Mouse (Mus musculus) kidney, adult 8-10 months (tissue): ENCODE measurements around the gene Lrrc8c.

Experiments
- DNase-seq, 2 experiments: peaks; one replicate each; pipeline ENCODE4 v3.0.0; 2022

Gene Lrrc8c

GRCm38 (mm10) chr5:105508813-105509212, 10.4 kb upstream of the Lrrc8c start:
- no peak for DNase-seq

GRCm38 (mm10) chr5:105512297-105512696, 6.9 kb upstream of the Lrrc8c start:
- DNase-seq = no peak

- DNase-seq = no peak
These were observed 3.7 kb upstream of the Lrrc8c start for GRCm38 (mm10) chr5:105515532-105515931.

GRCm38 (mm10) chr5:105516290-105516689, 2.9 kb upstream of the Lrrc8c start:
- DNase-seq = no peak

GRCm38 (mm10) chr5:105517992-105518625, 1.1 kb upstream of the Lrrc8c start:
- DNase-seq = no peak

- DNase-seq = no peak
These were observed 527 bp upstream of the Lrrc8c start for GRCm38 (mm10) chr5:105518626-105519095.

GRCm38 (mm10) chr5:105519976-105520300, 750 bp downstream of the Lrrc8c start:
- no peak for DNase-seq

GRCm38 (mm10) chr5:105520442-105520965, 1.3 kb downstream of the Lrrc8c start:
- no peak for DNase-seq

GRCm38 (mm10) chr5:105523452-105523851, 4.3 kb downstream of the Lrrc8c start:
- DNase-seq = no peak

- DNase-seq = no peak
These were observed 5.8 kb downstream of the Lrrc8c start for GRCm38 (mm10) chr5:105525004-105525403.

- DNase-seq = no peak
These were observed 7.0 kb downstream of the Lrrc8c start for GRCm38 (mm10) chr5:105526107-105526645.

- no peak for DNase-seq
These were observed 7.6 kb downstream of the Lrrc8c start for GRCm38 (mm10) chr5:105526766-105527165.

- DNase-seq = no peak
These were observed 8.5 kb downstream of the Lrrc8c start for GRCm38 (mm10) chr5:105527477-105528331.

- DNase-seq = no peak
These were observed 11.4 kb downstream of the Lrrc8c start for GRCm38 (mm10) chr5:105530576-105530975.

GRCm38 (mm10) chr5:105535186-105535585, 16.0 kb downstream of the Lrrc8c start:
- no peak for DNase-seq

- DNase-seq = no peak
These were observed 17.0 kb downstream of the Lrrc8c start for GRCm38 (mm10) chr5:105536172-105536571.

- no peak for DNase-seq
These were observed 18.0 kb downstream of the Lrrc8c start for GRCm38 (mm10) chr5:105537101-105537723.

GRCm38 (mm10) chr5:105541051-105541450, 21.9 kb downstream of the Lrrc8c start:
- no peak for DNase-seq

GRCm38 (mm10) chr5:105545126-105545525, 25.9 kb downstream of the Lrrc8c start:
- no peak for DNase-seq

GRCm38 (mm10) chr5:105547115-105547514, 27.9 kb downstream of the Lrrc8c start:
- no peak for DNase-seq

- DNase-seq = no peak
These were observed 32.6 kb downstream of the Lrrc8c start for GRCm38 (mm10) chr5:105551808-105552207.

- no peak for DNase-seq
These were observed 37.1 kb downstream of the Lrrc8c start for GRCm38 (mm10) chr5:105556291-105556690.

- DNase-seq = no peak
These were observed 38.2 kb downstream of the Lrrc8c start for GRCm38 (mm10) chr5:105557346-105557745.
